Mouse (Mus musculus): Measurements from ENCODE around the gene Nxn. TPM values are rescaled to one million over a fixed set of nuclear protein-coding genes. Genes with fewer than 3 reads are reported as not detected.

Nxn gene
- polyA plus RNA-seq, 1 experiment: 51.7 TPM

DNA sequence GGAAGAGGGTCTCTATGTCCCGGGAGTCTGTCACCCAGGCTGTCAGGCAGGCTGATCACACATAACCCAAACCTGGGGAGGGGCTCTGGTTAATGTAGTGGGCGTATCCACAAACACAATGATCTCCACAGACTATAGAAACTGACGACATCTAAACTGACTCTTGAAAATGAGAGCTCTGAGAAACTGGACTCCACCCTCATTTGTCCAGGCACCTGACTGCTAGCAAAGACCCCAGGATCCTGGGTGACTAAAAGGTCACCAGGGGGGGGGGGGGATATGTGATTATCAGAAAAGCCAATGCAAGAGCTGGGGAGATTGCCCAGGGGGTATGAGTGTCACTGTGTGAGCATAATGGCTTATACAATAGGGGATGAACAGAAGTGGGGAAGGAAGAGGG lies 13.2 kb downstream of the Nxn start:
- peak overlapping the region; percentile 26 for H3K27ac ChIP-seq (ENCODE audit: insufficient read depth, low read length)
- H3K9me3 ChIP-seq (replicated peaks; ENCODE audit: control insufficient read depth, insufficient read depth, low read length, poor library complexity, severe bottlenecking): no peaks in the 10 kb centered on the region
- H3K4me3 ChIP-seq (ENCODE audit: low read depth, low read length): no peak overlapping the region
- H3K4me1 ChIP-seq (ENCODE audit: control insufficient read depth, insufficient read depth, low read length): peaks cover 5% of the 10 kb centered on the region
- no peak overlapping the region; the same call in 1 of the 2 replicates for H3K9ac ChIP-seq (ENCODE audit: low read depth, poor library complexity, severe bottlenecking)
- H3K36me3 ChIP-seq (ENCODE audit: control insufficient read depth, insufficient read depth, low read length, poor library complexity, severe bottlenecking): no peaks in the 10 kb centered on the region
- TF ChIP-seq EP300 (IDR thresholded peaks at IDR 0.05; ENCODE audit: insufficient read depth, low read depth, low read length) (0 out of 2 replicates have a peak, but pooled peaks have one; percentile 46), CTCF (IDR thresholded peaks at IDR 0.05; ENCODE audit: low read depth, low read length) (no peak)
- H3K27me3 ChIP-seq (ENCODE audit: control insufficient read depth, insufficient read depth, low read length, poor library complexity, severe bottlenecking): no peaks in the 10 kb centered on the region

DNA sequence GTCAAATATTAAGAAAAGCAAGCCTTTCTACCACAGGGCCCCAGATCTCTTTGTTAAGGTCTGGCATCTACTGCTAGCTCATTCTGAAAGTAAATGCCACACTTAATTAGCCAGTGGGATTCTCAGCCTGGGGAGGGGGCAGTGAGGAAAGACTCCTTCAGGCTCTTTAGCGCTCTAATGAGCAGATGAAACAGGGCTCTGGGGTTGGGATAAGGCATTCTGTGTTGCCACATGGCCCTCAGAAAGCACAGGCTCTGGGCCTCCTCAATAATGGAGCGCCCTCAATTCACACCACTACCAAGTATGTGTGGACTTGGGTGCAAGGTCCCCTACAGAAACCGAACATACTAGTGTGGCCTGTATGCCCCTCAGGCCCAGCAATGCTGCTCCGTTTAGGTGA lies 13.9 kb downstream of the Nxn start:
- Histone ChIP-seq H3K36me3 (ENCODE audit: control insufficient read depth, insufficient read depth, low read length, poor library complexity, severe bottlenecking) (no peaks in the 10 kb centered on the region), H3K9me3 (replicated peaks; ENCODE audit: control insufficient read depth, insufficient read depth, low read length, poor library complexity, severe bottlenecking) (no peaks in the 10 kb centered on the region), H3K27me3 (ENCODE audit: control insufficient read depth, insufficient read depth, low read length, poor library complexity, severe bottlenecking) (no peaks in the 10 kb centered on the region), H3K27ac (ENCODE audit: insufficient read depth, low read length) (peak overlapping the region; percentile 26), H3K9ac (ENCODE audit: low read depth, poor library complexity, severe bottlenecking) (no peak overlapping the region; the same call in 1 of the 2 replicates), H3K4me1 (ENCODE audit: control insufficient read depth, insufficient read depth, low read length) (peaks cover 5% of the 10 kb centered on the region), H3K4me3 (ENCODE audit: low read depth, low read length) (no peak overlapping the region)
- TF ChIP-seq CTCF (IDR thresholded peaks at IDR 0.05; ENCODE audit: low read depth, low read length): no peak
- TF ChIP-seq EP300 (IDR thresholded peaks at IDR 0.05; ENCODE audit: insufficient read depth, low read depth, low read length): no peak

DNA sequence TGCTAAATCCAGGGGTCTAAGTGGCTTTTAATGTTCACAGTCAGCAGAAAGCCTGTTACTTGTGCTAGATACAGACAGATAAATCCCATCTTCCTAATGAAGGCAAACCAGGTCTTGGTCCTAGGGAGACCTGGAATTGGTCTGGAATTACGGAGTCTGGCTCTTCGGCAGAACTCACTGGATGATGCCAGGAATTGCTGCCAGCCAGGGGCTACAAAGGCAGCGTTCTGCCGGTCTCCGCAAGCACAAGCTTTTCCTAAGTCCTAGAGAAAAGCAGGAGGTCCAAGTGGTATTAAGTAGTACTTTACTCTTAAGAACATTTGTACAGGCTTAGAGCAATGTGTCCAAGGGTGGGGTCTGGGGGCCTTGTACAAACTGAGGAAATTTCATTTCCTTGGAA lies 14.6 kb downstream of the Nxn start:
- no peak overlapping the region for H3K27ac ChIP-seq (ENCODE audit: insufficient read depth, low read length)

DNA sequence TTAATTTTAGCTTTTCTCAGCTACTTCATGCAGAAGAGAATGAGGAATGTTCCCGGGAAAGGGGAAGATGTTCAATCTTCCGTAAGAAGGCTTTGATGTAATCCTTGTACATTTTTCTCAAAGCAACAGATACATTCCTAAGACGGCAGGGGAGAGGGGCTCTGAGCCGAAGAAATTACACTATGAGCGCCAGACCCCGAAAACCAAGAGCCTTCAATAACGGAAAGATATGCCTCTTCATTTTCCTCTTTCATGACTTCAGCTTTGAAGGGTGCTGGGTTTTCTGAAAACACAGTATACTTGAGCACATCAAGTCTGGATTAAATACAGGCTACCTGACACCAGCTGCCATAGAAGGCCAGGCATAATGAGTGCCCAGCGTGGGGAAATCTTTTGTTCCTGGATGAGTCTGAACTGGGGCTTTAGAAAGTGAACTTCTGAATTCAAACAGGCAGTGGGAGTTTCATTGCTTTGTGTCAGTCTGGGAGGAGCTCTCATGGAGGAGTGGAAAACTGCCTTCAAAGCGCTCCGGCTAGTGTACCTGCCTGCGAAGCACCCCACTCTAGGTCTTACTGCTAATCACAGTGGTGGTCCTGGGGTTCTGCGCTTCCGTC lies 16.1 kb downstream of the Nxn start:
- Histone ChIP-seq H3K36me3 (ENCODE audit: control insufficient read depth, insufficient read depth, low read length, poor library complexity, severe bottlenecking) (no peaks in the 10 kb centered on the region), H3K27ac (ENCODE audit: insufficient read depth, low read length) (no peak overlapping the region), H3K4me1 (ENCODE audit: control insufficient read depth, insufficient read depth, low read length) (peaks cover 5% of the 10 kb centered on the region), H3K27me3 (ENCODE audit: control insufficient read depth, insufficient read depth, low read length, poor library complexity, severe bottlenecking) (no peaks in the 10 kb centered on the region), H3K9ac (ENCODE audit: low read depth, poor library complexity, severe bottlenecking) (no peak overlapping the region), H3K4me3 (ENCODE audit: low read depth, low read length) (no peak overlapping the region), H3K9me3 (replicated peaks; ENCODE audit: control insufficient read depth, insufficient read depth, low read length, poor library complexity, severe bottlenecking) (no peaks in the 10 kb centered on the region)
- TF ChIP-seq EP300 (IDR thresholded peaks at IDR 0.05; ENCODE audit: insufficient read depth, low read depth, low read length) (no peak), CTCF (IDR thresholded peaks at IDR 0.05; ENCODE audit: low read depth, low read length) (no peak), POLR2A (IDR thresholded peaks at IDR 0.05; ENCODE audit: insufficient read depth, low read length) (no peak)

More for the DNA sequence above, 14.6 kb downstream of the Nxn start:
- Histone ChIP-seq H3K9ac (ENCODE audit: low read depth, poor library complexity, severe bottlenecking) (no peak overlapping the region), H3K36me3 (ENCODE audit: control insufficient read depth, insufficient read depth, low read length, poor library complexity, severe bottlenecking) (no peaks in the 10 kb centered on the region), H3K4me1 (ENCODE audit: control insufficient read depth, insufficient read depth, low read length) (peaks cover 5% of the 10 kb centered on the region), H3K4me3 (ENCODE audit: low read depth, low read length) (no peak overlapping the region), H3K27me3 (ENCODE audit: control insufficient read depth, insufficient read depth, low read length, poor library complexity, severe bottlenecking) (no peaks in the 10 kb centered on the region), H3K9me3 (replicated peaks; ENCODE audit: control insufficient read depth, insufficient read depth, low read length, poor library complexity, severe bottlenecking) (no peaks in the 10 kb centered on the region)
- TF ChIP-seq POLR2A (IDR thresholded peaks at IDR 0.05; ENCODE audit: insufficient read depth, low read length) (no peak), EP300 (IDR thresholded peaks at IDR 0.05; ENCODE audit: insufficient read depth, low read depth, low read length) (no peak), CTCF (IDR thresholded peaks at IDR 0.05; ENCODE audit: low read depth, low read length) (no peak)

DNA sequence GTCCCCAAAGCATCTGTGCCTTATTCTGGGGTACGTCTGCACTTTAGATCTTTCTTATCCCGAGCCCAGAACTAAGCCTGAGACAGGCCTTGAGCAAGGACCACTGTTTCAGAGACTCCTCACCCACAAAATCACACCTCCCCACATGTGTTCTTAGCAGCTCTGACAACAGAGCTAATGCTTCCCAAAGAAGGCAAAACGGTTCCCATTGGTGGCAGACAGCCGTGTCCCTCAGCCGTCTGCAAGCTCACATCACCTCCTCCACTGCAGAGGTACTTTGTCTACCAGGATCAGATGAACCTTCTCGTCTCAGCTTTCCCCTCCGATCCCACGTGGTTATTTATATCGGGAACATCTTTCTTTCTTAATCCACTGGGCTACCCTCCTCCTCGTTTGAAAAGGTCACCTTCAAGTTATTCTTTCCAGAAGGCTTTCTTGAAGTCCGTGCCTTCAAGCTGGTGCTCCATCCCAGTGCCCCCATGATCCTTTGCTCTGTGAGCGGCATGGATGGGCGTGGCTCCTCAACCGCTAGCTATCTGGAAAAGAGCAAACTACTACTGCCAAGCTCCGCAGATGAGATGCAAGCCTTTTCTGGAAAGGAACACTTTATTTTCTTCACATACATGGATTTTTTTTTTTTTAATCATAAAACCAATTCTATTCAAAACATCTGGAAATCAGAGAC lies 17.6 kb downstream of the Nxn start:
- TF ChIP-seq CTCF (IDR thresholded peaks at IDR 0.05; ENCODE audit: low read depth, low read length): no peak
- TF ChIP-seq EP300 (IDR thresholded peaks at IDR 0.05; ENCODE audit: insufficient read depth, low read depth, low read length): 0 out of 2 replicates have a peak, but pooled peaks have one; percentile 20
- H3K36me3 ChIP-seq (ENCODE audit: control insufficient read depth, insufficient read depth, low read length, poor library complexity, severe bottlenecking): no peaks in the 10 kb centered on the region
- H3K4me1 ChIP-seq (ENCODE audit: control insufficient read depth, insufficient read depth, low read length): peaks cover 4% of the 10 kb centered on the region
- H3K27me3 ChIP-seq (ENCODE audit: control insufficient read depth, insufficient read depth, low read length, poor library complexity, severe bottlenecking): no peaks in the 10 kb centered on the region
- H3K9ac ChIP-seq (ENCODE audit: low read depth, poor library complexity, severe bottlenecking): no peak overlapping the region
- H3K27ac ChIP-seq (ENCODE audit: insufficient read depth, low read length): no peak overlapping the region
- H3K4me3 ChIP-seq (ENCODE audit: low read depth, low read length): no peak overlapping the region
- no peaks in the 10 kb centered on the region for H3K9me3 ChIP-seq (replicated peaks; ENCODE audit: control insufficient read depth, insufficient read depth, low read length, poor library complexity, severe bottlenecking)

DNA sequence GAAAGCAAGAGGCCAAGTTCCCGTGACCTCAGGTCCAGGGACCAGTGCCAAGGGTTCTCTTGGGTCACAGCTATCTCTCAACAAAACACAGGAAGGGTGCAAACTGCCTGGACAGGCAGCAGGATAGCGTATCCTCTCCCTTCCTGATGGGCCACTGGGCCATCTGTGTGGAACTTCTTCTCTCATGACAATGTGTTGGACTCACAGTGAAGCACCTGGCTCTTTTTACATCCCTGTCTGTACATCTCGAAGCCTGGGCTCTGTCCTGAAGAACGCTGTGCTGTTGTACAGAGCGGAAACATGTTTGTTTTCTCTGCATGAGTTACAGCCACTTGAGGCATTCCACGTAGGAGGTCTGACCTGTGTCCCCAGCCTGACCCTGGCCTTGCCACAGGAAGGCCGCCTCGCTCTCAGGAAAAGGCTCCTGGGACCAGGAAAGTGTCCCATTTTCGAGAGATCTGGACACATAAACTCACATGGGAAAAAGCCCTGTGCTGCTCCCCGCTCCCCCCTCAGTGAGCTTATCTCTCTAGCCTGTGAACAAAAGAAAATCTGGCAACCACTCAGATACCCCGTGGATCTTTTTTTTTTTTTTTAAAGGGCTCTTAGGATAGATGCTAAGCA lies 18.9 kb downstream of the Nxn start:
- H3K9me3 ChIP-seq (replicated peaks; ENCODE audit: control insufficient read depth, insufficient read depth, low read length, poor library complexity, severe bottlenecking): no peaks in the 10 kb centered on the region
- no peak overlapping the region for H3K9ac ChIP-seq (ENCODE audit: low read depth, poor library complexity, severe bottlenecking)
- TF ChIP-seq CTCF (IDR thresholded peaks at IDR 0.05; ENCODE audit: low read depth, low read length) (no peak), POLR2A (IDR thresholded peaks at IDR 0.05; ENCODE audit: insufficient read depth, low read length) (no peak)
- no peaks in the 10 kb centered on the region for H3K36me3 ChIP-seq (ENCODE audit: control insufficient read depth, insufficient read depth, low read length, poor library complexity, severe bottlenecking)
- peaks cover under 1% of the 10 kb centered on the region for H3K4me1 ChIP-seq (ENCODE audit: control insufficient read depth, insufficient read depth, low read length)
- H3K4me3 ChIP-seq (ENCODE audit: low read depth, low read length): no peak overlapping the region
- H3K27ac ChIP-seq (ENCODE audit: insufficient read depth, low read length): no peak overlapping the region
- H3K27me3 ChIP-seq (ENCODE audit: control insufficient read depth, insufficient read depth, low read length, poor library complexity, severe bottlenecking): no peaks in the 10 kb centered on the region

Data from ES-Bruce4 (cell line).